Mouse (Mus musculus) left cerebral cortex, adult 2 months (tissue): ENCODE results near the gene Sox5. TPM values are rescaled to one million over a fixed set of nuclear protein-coding genes. Genes with fewer than 3 reads are reported as not detected.
A peak's percentile ranks its signal among the peaks of the same experiment; 100 is the strongest.

Experiments
- DNase-seq, 2 experiments: peaks; one replicate each; pipeline ENCODE4 v3.0.0; 2021 to 2022; ENCODE audit warnings: low spot score in 2 of 2, mixed read lengths in 1 of 2; ENCODE audit errors: extremely low spot score in 1 of 2
- H3K27ac ChIP-seq: fragments of 200-600 bp; 2 replicates; pipeline ENCODE4 v1.8.1; 2022
- H3K4me3 ChIP-seq: fragments of 200-600 bp; 2 replicates; pipeline ENCODE4 v1.8.1; 2022
- CTCF ChIP-seq: fragments of 200-600 bp; IDR thresholded peaks from 2 replicates; pipeline ENCODE4 v1.8.1; 2022; ENCODE audit warnings: antibody characterized with exemption, mild to moderate bottlenecking, moderate library complexity
- intact Hi-C: fragments of 180-260 bp; cut with DNase I; formaldehyde crosslinking; loops from one replicate; pipeline ENCODE4 v1.15.1; 2025
- total RNA-seq, 2 experiments: library from RNA; stranded (reverse); gene quantifications; 2 replicates each; pipeline ENCODE4 v1.2.3; 2021

Gene Sox5
- total RNA-seq, 2 experiments from 2014 or later: 61.5 to 63.3 TPM

DNA sequence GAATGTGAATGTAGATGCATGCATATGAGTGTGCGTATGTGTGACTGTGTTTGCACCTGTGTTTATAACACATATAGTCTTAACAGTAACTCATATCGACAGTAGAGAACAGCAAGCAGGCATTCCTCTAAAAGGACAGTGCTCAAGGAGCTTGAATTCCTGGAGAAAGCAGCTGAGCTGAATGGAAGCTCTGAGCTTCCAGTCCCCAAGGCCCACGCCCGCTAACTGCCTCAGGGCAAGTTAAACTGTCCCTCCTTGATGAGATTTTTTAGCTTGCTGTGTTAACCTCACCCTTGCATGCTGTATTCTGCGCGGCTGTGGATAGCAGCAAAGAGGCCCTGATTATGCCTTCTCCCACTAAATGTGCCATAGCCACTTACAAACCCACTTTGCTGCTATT, 388.6 kb downstream of the Sox5 start:
- Histone ChIP-seq H3K27ac (no peak overlapping the region), H3K4me3 (no peak overlapping the region)
- intact Hi-C loops: no loop called here
- no peak for TF ChIP-seq CTCF
- no peak for DNase-seq

DNA sequence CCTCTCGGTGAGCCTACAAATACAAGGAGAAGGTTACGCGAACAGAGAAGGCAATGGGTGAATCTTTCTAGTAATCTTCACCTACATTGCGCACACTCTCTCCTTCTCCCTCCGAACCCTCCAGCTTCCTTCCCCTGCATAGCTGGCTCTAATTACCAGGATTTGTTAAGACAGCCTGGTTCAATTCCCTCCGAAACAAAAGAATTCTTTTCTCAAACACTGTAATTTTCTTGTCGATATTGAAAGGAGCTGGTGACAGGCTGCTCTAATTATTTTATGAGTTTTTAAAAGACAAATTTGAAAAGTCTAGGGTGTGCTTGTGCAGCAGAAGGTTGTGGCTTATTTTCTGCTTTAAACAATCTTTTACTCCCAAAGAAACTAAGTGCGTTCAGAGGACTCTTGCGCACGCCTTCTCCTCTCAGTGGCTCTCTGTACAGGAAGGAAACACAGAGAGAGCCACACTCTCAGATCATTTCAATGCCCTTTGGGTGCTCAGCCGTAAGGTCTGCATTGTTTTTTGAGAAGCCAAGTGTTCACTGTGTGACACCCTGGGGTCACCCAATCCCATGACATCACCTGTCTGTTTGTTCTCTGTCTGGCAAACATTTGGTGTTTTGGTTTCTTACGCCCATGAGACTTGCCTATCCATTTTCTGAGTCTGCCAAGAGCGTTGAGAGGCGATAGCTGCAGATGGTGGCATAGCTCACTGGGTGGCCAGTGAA, 392.3 kb downstream of the Sox5 start:
- intact Hi-C loops: no loop called here
- H3K27ac ChIP-seq: no peak overlapping the region
- no peak overlapping the region for H3K4me3 ChIP-seq
- TF ChIP-seq CTCF: no peak
- DNase-seq: no peak

DNA sequence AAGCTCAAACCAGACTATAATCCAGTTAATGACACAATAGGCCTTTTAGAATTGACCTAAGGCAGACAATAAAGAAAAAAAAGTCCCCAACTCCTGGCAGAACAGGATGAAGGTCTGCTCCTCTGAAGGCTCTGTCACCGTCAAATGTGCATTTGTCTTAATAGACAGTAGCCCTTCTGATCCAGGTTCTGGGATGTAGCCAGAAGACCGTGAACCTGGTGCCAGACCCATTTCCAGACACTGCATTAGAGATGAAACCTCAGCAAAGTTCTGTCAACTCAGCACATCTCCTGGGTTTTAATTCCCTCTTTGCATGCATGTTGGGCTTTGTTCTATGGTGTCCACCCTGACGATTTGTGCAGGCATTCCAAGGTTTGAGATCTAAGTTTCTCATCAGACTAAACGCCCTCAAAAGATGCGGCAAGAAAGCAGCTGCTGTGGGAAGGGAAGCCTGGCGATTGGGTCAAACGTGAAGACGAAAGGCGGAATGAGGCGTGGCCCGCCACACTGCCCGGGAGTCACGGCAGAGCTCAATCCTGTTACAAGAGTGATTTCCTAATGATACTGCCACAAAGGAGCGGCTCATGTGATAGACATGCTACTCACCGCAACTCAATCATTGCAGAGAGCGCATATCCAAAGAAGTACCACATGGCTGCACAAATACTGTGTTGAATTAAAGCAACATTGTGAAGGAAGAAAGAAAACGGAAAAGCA, 394.1 kb downstream of the Sox5 start:
- Histone ChIP-seq H3K4me3 (no peak overlapping the region), H3K27ac (no peak overlapping the region)
- no peak for TF ChIP-seq CTCF
- DNase-seq: no peak
- intact Hi-C loops: no loop called here

DNA sequence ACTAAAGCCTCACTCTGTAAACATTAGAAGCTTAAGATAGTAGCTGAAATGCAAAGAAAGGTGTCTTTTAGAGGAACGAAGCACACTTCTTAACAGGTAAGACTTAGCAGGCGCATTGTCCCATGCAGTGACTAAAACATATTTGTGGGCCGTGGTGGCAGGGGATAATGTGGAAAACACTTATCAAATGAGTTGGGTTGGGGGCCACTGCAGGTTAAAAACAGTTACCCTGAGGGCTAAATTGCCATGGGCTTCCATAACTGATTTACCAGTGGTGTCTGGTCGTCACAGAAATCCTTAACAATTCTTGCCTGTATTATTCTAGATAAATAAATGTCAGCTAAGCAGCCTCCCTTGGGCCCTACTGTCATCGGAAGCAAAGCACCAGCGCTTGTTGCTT, 401.1 kb downstream of the Sox5 start:
- no peak for TF ChIP-seq CTCF
- no peak overlapping the region for H3K4me3 ChIP-seq
- DNase-seq: no peak
- no peak overlapping the region for H3K27ac ChIP-seq
- intact Hi-C loops: no loop called here

DNA sequence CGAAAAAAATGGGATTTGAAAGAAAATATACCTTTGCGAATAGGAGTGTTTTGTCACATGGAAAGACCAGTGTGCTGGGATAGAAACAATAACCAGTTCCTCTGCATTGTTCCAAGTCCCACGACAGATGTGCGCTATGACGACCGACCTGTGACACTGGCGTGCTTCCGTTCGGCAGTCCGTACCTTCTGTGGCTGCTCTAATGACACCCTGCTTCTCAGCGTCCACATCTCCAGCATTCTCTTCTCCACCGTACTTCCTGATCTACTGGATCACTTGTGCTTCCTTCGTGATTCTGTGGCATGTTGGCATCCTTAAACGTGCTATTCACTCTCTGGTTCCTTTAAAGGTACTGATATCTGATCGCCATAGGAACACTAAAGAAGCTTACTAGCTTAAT, 401.6 kb downstream of the Sox5 start:
- intact Hi-C loops: no loop called here

DNA sequence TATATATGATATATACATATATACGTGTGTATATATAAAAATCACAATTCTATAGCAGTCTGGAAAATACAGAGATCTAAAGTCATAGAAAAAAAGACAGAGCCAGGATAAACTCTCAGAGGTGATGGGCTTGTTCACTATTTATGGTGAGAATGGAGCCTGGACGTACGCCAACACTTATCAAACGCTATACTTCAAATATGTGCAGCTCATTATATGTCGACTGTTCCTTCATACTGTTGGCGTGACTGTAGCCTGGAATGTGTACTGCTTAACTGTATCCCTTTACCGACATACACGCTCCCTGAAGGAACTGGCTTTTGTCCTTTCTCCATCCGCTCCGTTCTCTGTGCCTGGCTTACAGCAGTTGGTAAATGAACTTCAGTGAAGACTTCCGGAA, 407.0 kb downstream of the Sox5 start:
- intact Hi-C loops: no loop called here
- TF ChIP-seq CTCF: no peak
- DNase-seq: no peak
- Histone ChIP-seq H3K27ac (no peak overlapping the region), H3K4me3 (no peak overlapping the region)

More for the DNA sequence above, 401.6 kb downstream of the Sox5 start:
- Histone ChIP-seq H3K4me3 (no peak overlapping the region), H3K27ac (no peak overlapping the region)
- no peak for DNase-seq
- no peak for TF ChIP-seq CTCF

DNA sequence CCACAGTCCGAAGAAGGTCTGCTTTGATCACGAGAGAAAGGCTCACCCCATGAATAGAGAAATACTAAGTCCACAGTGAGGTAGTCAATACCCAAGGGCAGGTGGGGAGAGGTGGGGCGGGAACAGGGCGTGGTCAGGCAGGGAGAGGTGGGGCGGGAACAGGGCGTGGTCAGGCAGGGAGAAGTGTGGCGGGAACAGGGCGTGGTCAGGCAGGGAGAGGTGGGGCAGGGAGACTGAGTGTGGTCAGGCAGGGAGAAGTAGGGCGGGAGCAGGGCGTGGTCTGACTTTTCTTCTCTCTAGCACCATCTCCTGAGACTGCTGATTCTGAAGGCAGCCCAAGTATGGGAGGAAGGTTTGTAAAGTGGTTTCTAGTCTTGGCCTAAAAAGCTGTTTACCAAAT, 411.1 kb downstream of the Sox5 start:
- no peak for DNase-seq
- Histone ChIP-seq H3K27ac (no peak overlapping the region), H3K4me3 (no peak overlapping the region)
- intact Hi-C loops: no loop called here
- no peak for TF ChIP-seq CTCF

DNA sequence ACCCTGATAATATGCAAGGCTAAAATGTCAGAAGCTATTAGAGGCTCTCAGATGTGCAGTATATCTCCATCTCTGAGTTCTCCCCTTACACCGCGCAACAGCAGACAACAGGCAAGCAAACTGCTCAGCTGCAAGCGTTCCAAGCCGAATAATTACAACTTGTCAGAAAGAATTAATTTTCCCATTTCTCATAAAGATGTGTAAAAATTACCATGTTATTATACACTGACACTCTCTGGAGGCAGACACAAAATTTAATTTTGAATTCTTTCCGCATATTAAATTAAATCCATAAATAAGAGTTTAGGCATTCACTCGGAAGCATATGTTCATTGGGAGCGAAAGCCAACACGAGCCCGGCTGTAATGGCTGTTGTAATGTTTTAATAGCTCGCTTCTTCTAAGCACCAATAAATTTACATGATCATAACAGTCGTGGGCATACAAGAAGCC, 414.1 kb downstream of the Sox5 start:
- Histone ChIP-seq H3K27ac (no peak overlapping the region), H3K4me3 (no peak overlapping the region)
- no peak for DNase-seq
- TF ChIP-seq CTCF: no peak
- intact Hi-C loops: no loop called here

DNA sequence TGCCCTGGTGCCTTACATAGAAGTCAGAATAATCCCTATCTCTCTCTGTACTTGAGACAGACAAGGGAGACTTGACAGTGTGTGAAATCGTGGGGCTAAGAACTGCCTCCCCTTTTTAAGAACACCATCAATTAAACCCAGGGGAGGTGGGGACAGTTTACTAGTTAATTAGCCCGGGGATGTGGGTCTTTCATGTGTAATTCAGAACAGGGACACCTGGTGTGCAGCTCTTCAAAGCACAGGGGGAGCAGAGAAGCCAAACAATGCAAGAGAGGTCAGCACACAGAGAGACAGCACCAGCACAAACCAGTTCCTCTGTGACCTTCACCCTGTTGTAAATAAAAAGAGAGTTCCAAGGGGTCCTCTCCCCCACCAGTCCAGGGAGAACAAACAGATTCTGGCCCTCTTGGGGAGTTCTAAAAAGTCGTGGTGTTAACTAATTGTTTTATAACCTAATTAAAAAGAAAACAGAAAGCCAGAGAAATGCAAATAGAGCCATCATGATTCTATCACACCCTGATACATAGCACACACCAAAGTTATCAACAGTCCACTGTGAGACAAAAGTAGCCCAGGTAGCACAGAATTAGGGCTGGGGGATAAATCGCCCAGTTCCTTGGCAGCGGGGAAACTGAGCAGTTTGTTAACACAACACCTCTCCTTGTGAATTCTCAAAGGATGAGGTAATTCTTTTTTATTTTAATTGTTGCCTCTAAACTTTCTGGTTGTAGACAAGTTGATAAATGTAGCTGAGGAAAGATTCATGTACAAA, 420.3 kb downstream of the Sox5 start:
- DNase-seq: no peak
- TF ChIP-seq CTCF: no peak
- no peak overlapping the region for H3K27ac ChIP-seq
- no peak overlapping the region for H3K4me3 ChIP-seq
- intact Hi-C loops: no loop called here

DNA sequence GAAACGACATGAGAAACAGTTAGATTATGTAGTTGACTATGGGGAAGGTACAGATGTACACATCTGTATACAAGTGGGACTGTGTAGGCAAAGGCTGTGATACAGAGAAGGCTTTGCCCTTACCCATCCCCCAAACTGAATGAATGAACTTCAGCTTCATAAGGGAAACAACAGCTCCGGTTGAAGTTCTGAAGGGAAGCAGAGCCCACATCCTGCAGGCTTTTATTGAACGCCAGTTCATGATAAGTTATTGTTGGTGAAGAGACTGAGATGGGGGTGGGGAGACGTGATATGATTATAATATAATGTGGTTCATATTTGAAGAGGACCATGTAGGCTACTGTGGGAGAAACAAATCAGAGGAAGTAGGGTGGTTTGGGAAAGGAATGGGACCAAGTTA, 424.7 kb downstream of the Sox5 start:
- DNase-seq: no peak
- intact Hi-C loops: no loop called here
- TF ChIP-seq CTCF: no peak

DNA sequence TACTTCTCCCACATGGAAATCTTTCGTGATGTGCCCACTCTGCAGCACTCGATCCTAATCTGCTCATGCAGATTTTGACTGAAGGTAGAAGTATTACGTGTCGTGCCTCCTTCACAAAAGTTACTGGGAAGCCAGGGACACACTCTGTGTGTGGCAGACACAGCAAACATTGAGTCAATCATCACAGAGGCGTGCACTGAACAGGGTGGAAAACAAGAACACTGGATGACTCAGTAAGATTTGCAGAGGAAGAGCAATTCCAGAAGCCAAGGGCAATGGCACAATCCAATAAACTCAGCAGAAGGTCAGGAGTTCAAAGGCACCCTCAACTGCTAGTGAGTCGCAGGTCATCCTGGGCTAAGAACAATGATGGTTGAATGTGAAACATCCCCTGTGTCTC, 430.7 kb downstream of the Sox5 start:
- no peak overlapping the region for H3K4me3 ChIP-seq
- intact Hi-C loops: no loop called here
- H3K27ac ChIP-seq: no peak overlapping the region
- no peak for DNase-seq
- TF ChIP-seq CTCF: no peak

More for the DNA sequence above, 424.7 kb downstream of the Sox5 start:
- Histone ChIP-seq H3K27ac (no peak overlapping the region), H3K4me3 (no peak overlapping the region)

DNA sequence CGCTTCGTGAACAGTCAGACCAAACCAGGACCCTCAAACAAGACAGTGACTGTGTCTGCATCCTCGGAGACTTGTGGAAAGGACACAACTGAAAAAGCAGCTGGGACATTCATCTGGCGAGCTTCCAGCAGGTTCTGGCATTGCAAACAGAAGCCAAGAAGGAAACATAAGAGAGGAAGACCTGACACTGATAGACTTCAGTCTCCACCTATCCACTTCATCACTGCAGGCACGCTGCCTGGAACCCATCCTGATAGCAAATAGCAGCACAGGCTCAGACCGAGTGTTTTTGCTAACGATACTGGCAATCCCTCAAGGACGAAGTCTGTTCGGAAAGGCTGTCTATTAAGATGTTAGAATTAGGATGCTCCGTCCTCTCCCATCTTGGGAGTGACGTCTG, 438.4 kb downstream of the Sox5 start:
- H3K4me3 ChIP-seq: peak overlapping the region; percentile 30
- no peak overlapping the region for H3K27ac ChIP-seq
- no peak for TF ChIP-seq CTCF
- intact Hi-C loops: no loop called here
- peak; percentile 11 for DNase-seq
